Mouse (Mus musculus) kidney, postnatal 4 days (tissue): ENCODE results near the gene Aldh5a1.

Source experiments
- DNase-seq, 2 experiments: peaks; one replicate each; pipeline ENCODE4 v3.0.0; 2021; ENCODE audit warnings: mixed read lengths in 2 of 2

Gene Aldh5a1

DNA sequence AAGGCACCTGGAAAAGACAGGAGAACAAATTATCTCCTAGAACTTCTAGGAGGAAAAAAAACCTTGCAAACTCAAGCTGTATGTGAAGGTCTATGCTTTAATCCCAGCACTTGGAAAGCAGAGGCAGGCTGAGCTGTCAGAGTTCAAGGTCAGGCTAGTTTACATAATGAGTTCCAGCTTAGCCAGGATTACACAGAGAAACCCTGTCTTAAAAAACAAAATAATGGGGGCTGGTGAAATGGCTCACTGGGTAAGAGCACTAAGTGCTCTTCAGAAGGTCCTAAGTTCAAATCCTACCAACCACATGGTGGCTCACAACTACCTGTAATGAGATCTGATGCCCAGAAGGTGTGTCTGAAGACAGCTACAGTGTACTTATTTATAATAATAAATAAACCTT lies 6.9 kb downstream of the Aldh5a1 start:
- DNase-seq: no peak

DNA sequence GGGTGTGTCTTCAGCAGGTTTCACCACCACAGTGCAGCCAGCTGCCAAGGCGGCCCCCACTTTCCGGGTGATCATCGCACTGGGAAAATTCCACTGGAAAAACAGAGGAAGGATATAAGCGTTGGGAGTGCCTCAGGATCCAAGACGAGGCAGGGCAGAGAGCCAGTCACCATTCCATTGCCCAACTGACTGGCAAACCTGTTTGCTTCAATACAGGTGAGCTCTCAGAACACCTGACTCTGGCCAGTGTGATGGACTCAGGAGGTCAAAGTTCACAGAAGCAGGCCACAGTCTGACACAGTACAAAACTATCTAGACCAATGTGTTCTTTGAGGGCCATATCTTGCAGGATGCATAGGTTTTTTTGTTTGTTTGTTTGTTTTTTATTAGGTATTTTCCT lies 13.5 kb downstream of the Aldh5a1 start:
- no peak for DNase-seq

- DNase-seq: no peak
Measured at GRCm38 (mm10) chr13:24921281-24921680, 16.2 kb downstream of the Aldh5a1 start.

- DNase-seq: peak; percentile 57 to 63
Measured at GRCm38 (mm10) chr13:24920333-24920977, 17.0 kb downstream of the Aldh5a1 start.

- DNase-seq: no peak
Measured at GRCm38 (mm10) chr13:24915831-24916230, 21.6 kb downstream of the Aldh5a1 start.

GRCm38 (mm10) chr13:24914915-24915314 lies 22.5 kb downstream of the Aldh5a1 start:
- no peak for DNase-seq

- DNase-seq: no peak
Measured at GRCm38 (mm10) chr13:24913576-24913975, 23.9 kb downstream of the Aldh5a1 start.

DNA sequence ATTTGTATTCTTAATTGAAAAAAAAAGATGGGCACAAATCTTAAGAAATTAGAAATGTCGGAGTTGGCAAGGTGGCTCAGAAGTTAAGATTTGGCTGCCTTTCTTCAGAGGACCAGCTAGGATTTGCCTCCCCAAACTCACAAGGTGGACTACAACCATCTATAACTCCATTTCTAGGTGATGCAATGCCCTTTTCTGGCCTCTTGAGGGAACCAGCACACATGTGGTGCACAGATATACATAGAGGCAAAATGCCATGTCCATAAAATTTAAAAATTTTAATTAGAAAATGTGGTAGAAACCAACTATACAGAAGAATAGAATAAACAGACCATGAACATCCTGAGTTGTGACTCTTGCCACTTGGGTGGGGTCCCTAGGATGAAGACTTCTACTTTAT lies 28.3 kb downstream of the Aldh5a1 start:
- no peak for DNase-seq

DNA sequence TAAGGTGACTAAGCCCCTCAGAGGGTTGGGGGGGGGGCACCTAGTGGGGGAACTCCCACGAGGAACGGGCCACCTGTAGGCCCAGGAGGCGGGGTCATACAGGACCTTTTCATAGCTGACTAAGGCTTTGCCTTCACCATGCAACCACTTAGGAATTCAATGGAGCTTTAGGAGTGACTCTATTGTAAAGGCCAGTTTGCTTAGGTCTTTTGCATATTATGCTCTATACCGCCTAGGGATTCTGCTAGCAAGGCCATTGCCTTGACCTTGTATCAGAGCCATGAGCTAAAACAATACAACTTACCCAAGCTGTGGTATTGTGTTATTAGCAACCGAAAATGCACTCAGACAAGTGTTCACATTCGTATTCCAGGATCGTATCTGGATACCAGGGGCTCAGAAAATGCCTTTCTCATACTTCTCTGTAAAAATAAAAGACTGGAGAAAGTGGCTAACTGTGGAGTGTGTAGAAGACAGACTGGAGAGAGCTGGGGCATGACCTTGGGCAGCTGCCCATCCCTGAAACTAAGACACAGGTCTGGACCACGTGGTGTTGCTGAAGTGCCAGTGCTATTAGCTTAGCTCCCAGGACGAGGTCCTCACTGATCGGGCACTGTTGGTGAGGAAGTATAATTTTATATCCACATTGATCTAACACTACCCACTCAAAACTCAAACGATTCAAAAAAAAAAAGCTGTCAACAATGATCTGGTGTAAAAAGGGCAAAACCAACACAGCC lies 30.5 kb downstream of the Aldh5a1 start:
- peak; percentile 17 to 25 for DNase-seq

GRCm38 (mm10) chr13:24905422-24905821 lies 32.0 kb downstream of the Aldh5a1 start:
- DNase-seq: no peak

DNA sequence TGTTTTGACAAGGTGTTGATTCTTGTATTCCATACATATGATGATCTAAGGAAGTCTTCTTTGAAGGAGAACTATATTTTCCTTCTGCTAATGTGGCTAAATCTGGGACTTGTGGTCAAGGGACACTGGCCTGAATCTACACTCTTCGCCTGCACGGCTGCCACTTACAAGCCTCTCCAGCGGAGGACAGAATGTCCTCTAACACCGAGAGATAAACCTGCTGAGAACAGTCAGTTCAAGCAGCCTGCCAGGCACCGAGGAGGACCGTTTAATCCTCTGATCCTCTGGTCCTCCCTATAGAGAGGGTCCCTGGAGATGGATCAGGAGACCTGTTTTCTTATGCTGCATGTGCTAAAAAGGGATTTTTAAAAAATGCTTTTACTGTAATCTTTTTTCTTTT lies 34.0 kb downstream of the Aldh5a1 start:
- DNase-seq: no peak

- no peak for DNase-seq
Measured at GRCm38 (mm10) chr13:24901916-24902315, 35.5 kb downstream of the Aldh5a1 start.

DNA sequence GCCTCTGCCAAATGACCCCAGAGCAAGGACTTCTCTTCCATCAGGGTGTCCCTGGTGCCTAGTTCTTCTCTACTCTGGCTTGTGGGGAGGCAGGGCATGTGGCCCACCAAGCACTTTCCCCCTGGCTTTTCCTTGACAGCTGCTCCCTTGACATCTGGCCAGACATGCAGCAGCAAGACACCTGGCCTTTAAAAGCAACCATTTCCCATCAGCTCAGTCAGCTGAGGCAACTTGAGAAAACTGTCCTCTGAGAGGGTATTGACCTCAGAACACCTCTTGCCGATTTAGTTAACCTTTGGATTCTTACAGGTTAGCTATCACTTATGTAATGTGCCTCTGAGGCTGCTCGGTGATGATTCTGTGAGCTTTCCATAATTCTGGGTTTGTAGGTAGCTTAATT lies 43.6 kb downstream of the Aldh5a1 start:
- peak in 1 of 2 experiments; percentile 18 for DNase-seq

DNA sequence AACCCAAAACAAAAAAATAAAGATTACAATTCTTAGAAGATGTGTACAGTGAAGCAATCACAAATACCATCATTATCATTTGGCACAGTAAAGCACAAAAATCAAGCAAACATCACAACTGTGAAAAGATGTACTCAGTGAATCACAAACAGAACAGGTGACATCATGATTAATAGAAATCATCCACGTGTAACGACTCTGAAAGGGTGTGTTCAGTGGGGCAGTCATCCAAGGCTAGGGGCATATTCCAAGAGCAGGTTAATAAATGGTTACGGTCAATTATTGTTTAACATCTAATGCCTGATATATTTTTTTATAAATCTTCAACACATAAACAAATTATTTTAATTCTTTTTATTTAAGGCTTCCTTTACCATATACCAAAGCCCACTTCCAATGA lies 44.9 kb downstream of the Aldh5a1 start:
- DNase-seq: no peak

DNA sequence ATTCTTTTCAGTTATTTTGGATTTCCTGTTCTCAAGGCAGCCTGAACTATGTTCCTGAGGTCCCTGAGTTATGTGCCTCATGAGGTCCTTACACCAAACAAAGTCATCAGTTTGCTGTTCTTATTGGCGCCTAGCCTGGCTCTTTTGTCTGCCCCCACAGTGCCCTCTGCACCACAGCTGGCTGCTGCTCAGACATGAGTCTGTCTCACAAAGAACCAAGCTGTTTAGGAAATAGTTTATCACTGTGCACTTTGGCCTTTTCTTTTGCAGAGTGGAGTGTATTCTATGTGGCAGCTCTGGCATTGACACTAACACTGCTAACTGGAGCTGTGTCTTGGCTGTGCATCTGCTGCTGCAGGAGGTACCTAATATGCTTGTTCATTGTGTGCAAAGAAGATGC lies 47.9 kb downstream of the Aldh5a1 start:
- DNase-seq: peak; percentile 30 to 44

DNA sequence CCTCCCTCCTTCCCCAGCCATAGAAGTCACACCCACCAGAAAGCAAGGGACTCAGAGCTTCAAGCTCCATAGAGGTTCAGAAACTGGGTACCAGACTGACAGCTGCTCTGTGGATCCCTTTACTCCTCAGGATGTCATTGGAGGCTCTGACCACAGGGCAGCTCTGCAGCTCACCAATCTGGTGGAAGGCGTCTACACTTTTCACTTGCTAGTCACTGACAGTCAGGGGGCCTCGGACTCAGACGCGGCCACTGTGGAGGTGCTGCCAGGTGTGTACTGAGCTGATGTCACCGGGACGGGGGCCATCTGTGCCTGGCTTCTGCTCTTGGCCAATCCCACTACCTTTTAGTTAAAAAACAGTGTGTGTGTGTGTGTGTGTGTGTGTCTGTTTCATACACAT lies 55.0 kb downstream of the Aldh5a1 start:
- DNase-seq: peak; percentile 56 to 74

GRCm38 (mm10) chr13:24880704-24881103 lies 56.8 kb downstream of the Aldh5a1 start:
- peak; percentile 27 to 56 for DNase-seq

GRCm38 (mm10) chr13:24880208-24880607 lies 57.3 kb downstream of the Aldh5a1 start:
- DNase-seq: peak in 1 of 2 experiments; percentile 17

- peak; percentile 65 to 78 for DNase-seq
Measured at GRCm38 (mm10) chr13:24879359-24880040, 58.0 kb downstream of the Aldh5a1 start.

GRCm38 (mm10) chr13:24868233-24868632 lies 69.2 kb downstream of the Aldh5a1 start:
- no peak for DNase-seq

DNA sequence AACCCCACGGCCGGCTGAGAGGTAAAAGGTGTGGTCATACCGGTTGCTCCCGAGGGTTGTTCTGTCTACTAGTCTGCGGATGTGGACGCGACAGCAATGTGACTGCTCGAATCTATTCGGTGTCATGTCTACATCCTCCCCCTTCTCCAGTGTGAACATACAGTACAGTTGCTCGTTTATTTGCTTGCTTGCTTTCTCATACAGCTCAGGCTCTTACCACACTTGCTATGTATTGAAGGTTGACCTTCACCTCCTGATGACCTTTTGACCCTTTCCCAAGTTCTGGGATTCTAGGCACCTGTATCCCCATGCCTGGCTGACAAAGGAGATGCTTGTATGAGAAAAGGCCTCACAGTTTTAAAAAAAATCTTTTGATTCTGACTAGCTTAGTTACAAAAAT lies 69.7 kb downstream of the Aldh5a1 start:
- DNase-seq: no peak

GRCm38 (mm10) chr13:24866430-24867402 lies 70.7 kb downstream of the Aldh5a1 start:
- DNase-seq: peak in 1 of 2 experiments; percentile 28

DNA sequence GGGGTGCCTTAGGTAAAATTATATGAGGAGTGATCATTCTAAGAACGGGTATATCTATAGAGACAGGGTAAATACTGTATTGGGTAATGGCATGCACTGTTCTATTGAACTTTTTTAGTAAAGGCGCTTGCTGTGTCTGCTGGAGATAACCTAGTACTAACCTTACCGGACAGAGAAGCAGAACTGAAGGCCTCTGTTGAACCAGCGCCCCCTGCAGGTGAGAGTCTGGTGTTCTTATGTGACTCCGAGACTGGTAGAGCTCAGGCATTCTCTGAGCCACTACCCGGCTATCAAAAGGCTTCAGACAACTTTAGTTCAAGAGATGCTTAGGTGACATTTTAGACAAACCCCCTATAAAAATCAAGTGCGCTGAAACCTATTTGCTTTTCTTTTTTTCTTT lies 74.9 kb downstream of the Aldh5a1 start:
- peak; percentile 67 to 74 for DNase-seq
